Mouse (Mus musculus): ENCODE results near the gene Pglyrp2. TPM values are rescaled to one million over a fixed set of nuclear protein-coding genes. Genes with fewer than 3 reads are reported as not detected.
A peak's percentile ranks its signal among the peaks of the same experiment; 100 is the strongest.

Pglyrp2 gene
- not detected in 2 replicates for polyA plus RNA-seq (2014; fragmentation: Nextera tagmentation; extraction: Ambion mirVana)

- no peak within 1 kb of the TSS for H3K4me2 ChIP-seq (replicated peaks)
- no peaks in the 10 kb centered on the region for H3K27me3 ChIP-seq (ENCODE audit: control insufficient read depth, insufficient read depth, low read length)
- H3K4me3 ChIP-seq (replicated peaks; ENCODE audit: low read length) = no peak within 1 kb of the TSS
- H3K36me3 ChIP-seq (replicated peaks; ENCODE audit: control insufficient read depth, insufficient read depth) = no peaks in the 10 kb centered on the region
- no peak for ATAC-seq (ENCODE audit: low FRiP score)
- no peak for DNase-seq (ENCODE audit: low spot score)
- H3K4me1 ChIP-seq (replicated peaks; ENCODE audit: control insufficient read depth, insufficient read depth, low read length) = no peaks in the 10 kb centered on the region
- no peak within 1 kb of the TSS for H3K9ac ChIP-seq
- WGBS = 86% methylated on average over 2 of the region's 2 CpGs
- H3K9me3 ChIP-seq (ENCODE audit: control insufficient read depth, low read length) = no peaks in the 10 kb centered on the region
- no peak within 1 kb of the TSS for H3K27ac ChIP-seq
These were observed at the start of gene Pglyrp2 for GRCm38 (mm10) chr17:32424034-32424433. TSS of gene Pglyrp2 (minus strand) at chr17:32424167.

DNA sequence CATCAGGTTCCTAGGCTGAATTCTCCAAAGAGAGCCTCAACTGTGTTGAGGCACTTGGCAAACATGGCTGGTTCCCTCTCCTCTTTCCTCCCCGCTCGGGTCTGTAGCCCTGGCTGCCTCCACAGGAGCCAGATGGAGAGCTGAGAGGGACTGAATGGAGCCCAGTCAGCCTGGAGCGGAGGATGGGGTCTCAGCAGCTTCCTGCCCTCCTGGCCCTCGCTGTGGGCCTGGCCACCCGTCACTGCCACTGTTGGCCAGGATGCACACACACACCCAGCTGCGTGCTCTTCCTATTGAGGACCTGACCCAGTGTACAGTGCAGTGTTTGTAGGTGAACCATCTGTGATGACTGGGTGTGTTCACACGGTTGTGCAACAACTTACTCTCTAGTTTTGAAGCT, 48.2 kb upstream of the Pglyrp2 start:
- no peak overlapping the region for H3K9ac ChIP-seq
- no peak overlapping the region for H3K4me3 ChIP-seq (replicated peaks; ENCODE audit: low read length)
- no peaks in the 10 kb centered on the region for H3K27me3 ChIP-seq (ENCODE audit: control insufficient read depth, insufficient read depth, low read length)
- H3K9me3 ChIP-seq (ENCODE audit: control insufficient read depth, low read length) = no peaks in the 10 kb centered on the region
- no peaks in the 10 kb centered on the region for H3K4me1 ChIP-seq (replicated peaks; ENCODE audit: control insufficient read depth, insufficient read depth, low read length)
- 73% methylated on average over 7 of the region's 7 CpGs for WGBS
- DNase-seq (ENCODE audit: low spot score) = no peak
- H3K27ac ChIP-seq = no peak overlapping the region
- no peak overlapping the region for H3K4me2 ChIP-seq (replicated peaks)
- H3K36me3 ChIP-seq (replicated peaks; ENCODE audit: control insufficient read depth, insufficient read depth) = no peaks in the 10 kb centered on the region
- no peak for ATAC-seq (ENCODE audit: low FRiP score)

GRCm38 (mm10) chr17:32470795-32471194, 46.8 kb upstream of the Pglyrp2 start:
- no peak overlapping the region for H3K4me2 ChIP-seq (replicated peaks)
- WGBS = 87% methylated on average over 4 of the region's 4 CpGs
- no peak for ATAC-seq (ENCODE audit: low FRiP score)

GRCm38 (mm10) chr17:32468494-32468893, 44.5 kb upstream of the Pglyrp2 start:
- H3K4me2 ChIP-seq (replicated peaks) = no peak overlapping the region
- no peaks in the 10 kb centered on the region for H3K36me3 ChIP-seq (replicated peaks; ENCODE audit: control insufficient read depth, insufficient read depth)
- H3K27ac ChIP-seq = no peak overlapping the region
- no peaks in the 10 kb centered on the region for H3K27me3 ChIP-seq (ENCODE audit: control insufficient read depth, insufficient read depth, low read length)
- ATAC-seq (ENCODE audit: low FRiP score) = no peak
- no peaks in the 10 kb centered on the region for H3K4me1 ChIP-seq (replicated peaks; ENCODE audit: control insufficient read depth, insufficient read depth, low read length)
- no peaks in the 10 kb centered on the region for H3K9me3 ChIP-seq (ENCODE audit: control insufficient read depth, low read length)
- WGBS = 60% methylated on average over 7 of the region's 7 CpGs
- no peak overlapping the region for H3K9ac ChIP-seq
- no peak overlapping the region for H3K4me3 ChIP-seq (replicated peaks; ENCODE audit: low read length)
- DNase-seq (ENCODE audit: low spot score) = no peak

More at GRCm38 (mm10) chr17:32470795-32471194, 46.8 kb upstream of the Pglyrp2 start:
- Histone ChIP-seq H3K4me3 (replicated peaks; ENCODE audit: low read length) (no peak overlapping the region), H3K27ac (no peak overlapping the region), H3K27me3 (ENCODE audit: control insufficient read depth, insufficient read depth, low read length) (no peaks in the 10 kb centered on the region), H3K9ac (no peak overlapping the region), H3K36me3 (replicated peaks; ENCODE audit: control insufficient read depth, insufficient read depth) (no peaks in the 10 kb centered on the region), H3K4me1 (replicated peaks; ENCODE audit: control insufficient read depth, insufficient read depth, low read length) (no peaks in the 10 kb centered on the region), H3K9me3 (ENCODE audit: control insufficient read depth, low read length) (no peaks in the 10 kb centered on the region)
- no peak for DNase-seq (ENCODE audit: low spot score)

DNA sequence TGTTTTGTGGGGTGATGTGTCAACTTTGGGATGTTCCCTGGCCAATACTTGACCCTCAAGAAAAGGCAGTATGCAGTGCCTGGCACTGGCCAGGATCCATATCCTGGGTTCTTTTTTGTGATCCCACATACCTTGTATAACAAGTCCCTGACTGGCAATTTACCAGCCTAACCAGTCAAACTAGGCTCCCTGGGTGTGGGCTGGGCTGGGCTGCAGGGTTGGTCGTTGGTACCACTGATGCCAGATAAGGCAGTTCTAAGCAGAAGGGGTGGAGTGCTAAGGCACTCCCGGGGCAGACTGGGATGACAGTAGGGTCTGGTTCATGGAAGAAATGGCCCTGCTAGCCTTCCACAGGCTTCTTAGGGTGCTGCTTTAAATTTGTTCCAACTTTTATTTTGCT, 31.0 kb upstream of the Pglyrp2 start:
- H3K9me3 ChIP-seq (ENCODE audit: control insufficient read depth, low read length) = no peaks in the 10 kb centered on the region
- no peak overlapping the region for H3K27ac ChIP-seq
- H3K9ac ChIP-seq = no peak overlapping the region
- peaks cover 16% of the 10 kb centered on the region; the same call in 1 of the 2 replicates for H3K27me3 ChIP-seq (ENCODE audit: control insufficient read depth, insufficient read depth, low read length)
- no peak overlapping the region for H3K4me3 ChIP-seq (replicated peaks; ENCODE audit: low read length)
- no peak for ATAC-seq (ENCODE audit: low FRiP score)
- no peak overlapping the region for H3K4me2 ChIP-seq (replicated peaks)
- no peaks in the 10 kb centered on the region for H3K36me3 ChIP-seq (replicated peaks; ENCODE audit: control insufficient read depth, insufficient read depth)
- H3K4me1 ChIP-seq (replicated peaks; ENCODE audit: control insufficient read depth, insufficient read depth, low read length) = 0 out of 2 replicates have a peak, but pooled peaks cover 5% of the 10 kb centered on the region
- WGBS = 68% methylated on average over 2 of the region's 2 CpGs
- DNase-seq (ENCODE audit: low spot score) = no peak

- WGBS = 70% methylated on average over 4 of the region's 4 CpGs
- Histone ChIP-seq H3K9ac (no peak overlapping the region), H3K4me2 (replicated peaks) (no peak overlapping the region), H3K27me3 (ENCODE audit: control insufficient read depth, insufficient read depth, low read length) (peaks cover 16% of the 10 kb centered on the region; the same call in 1 of the 2 replicates), H3K36me3 (replicated peaks; ENCODE audit: control insufficient read depth, insufficient read depth) (no peaks in the 10 kb centered on the region), H3K9me3 (ENCODE audit: control insufficient read depth, low read length) (no peaks in the 10 kb centered on the region), H3K4me3 (replicated peaks; ENCODE audit: low read length) (no peak overlapping the region), H3K27ac (no peak overlapping the region), H3K4me1 (replicated peaks; ENCODE audit: control insufficient read depth, insufficient read depth, low read length) (0 out of 2 replicates have a peak, but pooled peaks cover 5% of the 10 kb centered on the region)
- DNase-seq (ENCODE audit: low spot score) (no peak), ATAC-seq (ENCODE audit: low FRiP score) (no peak)
These were observed 30.2 kb upstream of the Pglyrp2 start for GRCm38 (mm10) chr17:32454188-32454587.

GRCm38 (mm10) chr17:32452482-32452881, 28.5 kb upstream of the Pglyrp2 start, which contains the start of gene Cyp4f39:
TSS of gene Cyp4f39 (plus strand) at chr17:32452723.
- Histone ChIP-seq H3K4me2 (replicated peaks) (peak within 1 kb of the TSS; percentile 59), H3K36me3 (replicated peaks; ENCODE audit: control insufficient read depth, insufficient read depth) (no peaks in the 10 kb centered on the region), H3K4me1 (replicated peaks; ENCODE audit: control insufficient read depth, insufficient read depth, low read length) (0 out of 2 replicates have a peak, but pooled peaks cover 5% of the 10 kb centered on the region), H3K4me3 (replicated peaks; ENCODE audit: low read length) (peak within 1 kb of the TSS; percentile 27), H3K9me3 (ENCODE audit: control insufficient read depth, low read length) (no peaks in the 10 kb centered on the region), H3K9ac (peak within 1 kb of the TSS; percentile 51), H3K27ac (no peak within 1 kb of the TSS), H3K27me3 (ENCODE audit: control insufficient read depth, insufficient read depth, low read length) (peaks cover 16% of the 10 kb centered on the region; the same call in 1 of the 2 replicates)
- no peak for DNase-seq (ENCODE audit: low spot score)
- WGBS = 2% methylated on average over 19 of the region's 19 CpGs
- no peak for ATAC-seq (ENCODE audit: low FRiP score)

DNA sequence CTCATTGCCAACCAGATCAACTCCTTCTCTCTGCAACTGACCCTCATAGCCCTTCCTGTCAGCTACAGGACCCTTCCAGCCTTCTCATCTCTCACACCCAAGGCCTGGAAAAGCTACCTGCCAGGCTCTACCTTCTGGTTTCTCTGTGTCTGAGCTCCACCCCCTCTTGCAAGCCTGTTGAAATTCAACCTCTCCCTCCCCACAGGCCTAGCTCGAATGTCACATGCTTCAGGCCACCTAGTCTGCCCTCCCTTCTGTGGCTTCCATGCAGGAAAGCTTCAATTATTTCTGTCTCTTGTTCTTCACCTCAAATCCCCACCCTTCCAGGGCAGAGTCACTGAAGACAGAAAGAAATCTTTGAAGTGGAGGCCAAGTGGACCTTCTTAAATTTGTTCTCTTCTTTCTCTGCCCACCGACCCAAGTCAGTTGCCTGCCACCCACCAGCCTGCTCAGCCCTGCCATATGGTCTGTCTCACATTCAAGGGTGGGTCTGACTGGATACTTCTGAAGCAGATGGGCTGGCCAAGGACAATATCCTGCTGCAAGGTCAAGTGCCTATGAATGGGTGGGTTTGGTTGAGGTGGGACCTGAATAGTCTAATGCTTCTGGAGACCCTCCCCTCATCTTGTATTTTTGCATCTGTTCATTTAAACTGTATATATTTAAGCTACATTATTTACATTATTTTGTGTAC, 27.0 kb upstream of the Pglyrp2 start:
- Histone ChIP-seq H3K4me3 (replicated peaks; ENCODE audit: low read length) (no peak overlapping the region), H3K4me1 (replicated peaks; ENCODE audit: control insufficient read depth, insufficient read depth, low read length) (0 out of 2 replicates have a peak, but pooled peaks cover 5% of the 10 kb centered on the region), H3K9me3 (ENCODE audit: control insufficient read depth, low read length) (no peaks in the 10 kb centered on the region), H3K4me2 (replicated peaks) (no peak overlapping the region), H3K36me3 (replicated peaks; ENCODE audit: control insufficient read depth, insufficient read depth) (no peaks in the 10 kb centered on the region), H3K27me3 (ENCODE audit: control insufficient read depth, insufficient read depth, low read length) (peaks cover 16% of the 10 kb centered on the region; the same call in 1 of the 2 replicates), H3K27ac (no peak overlapping the region), H3K9ac (no peak overlapping the region)
- WGBS = 58% methylated on average over 2 of the region's 2 CpGs
- no peak for DNase-seq (ENCODE audit: low spot score)
- ATAC-seq (ENCODE audit: low FRiP score) = no peak

DNA sequence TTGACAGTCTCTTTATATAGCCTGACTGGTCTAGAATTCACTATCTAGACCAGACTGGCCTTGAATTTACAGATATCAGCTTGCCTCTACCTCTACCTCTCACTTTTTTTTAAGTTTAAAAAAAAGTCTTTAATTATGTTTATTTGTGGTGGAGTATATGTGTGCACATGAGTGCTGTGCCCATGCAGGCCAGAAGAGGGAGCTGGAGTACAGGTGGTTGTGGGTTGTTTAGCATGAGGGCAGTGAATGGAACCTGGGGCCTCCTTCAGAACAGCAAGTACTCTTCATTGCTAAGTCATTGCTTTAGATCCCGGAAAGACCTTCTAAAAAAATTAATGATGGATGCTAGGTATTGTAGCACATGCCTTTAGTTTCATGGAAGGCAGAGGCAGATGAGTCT, 25.1 kb upstream of the Pglyrp2 start:
- ATAC-seq (ENCODE audit: low FRiP score) = no peak
- H3K9me3 ChIP-seq (ENCODE audit: control insufficient read depth, low read length) = no peaks in the 10 kb centered on the region
- WGBS = 93% methylated on average over 1 of the region's 1 CpGs

More for the DNA sequence above, 25.1 kb upstream of the Pglyrp2 start:
- H3K4me2 ChIP-seq (replicated peaks) = no peak overlapping the region
- no peak overlapping the region for H3K27ac ChIP-seq
- DNase-seq (ENCODE audit: low spot score) = no peak
- H3K4me1 ChIP-seq (replicated peaks; ENCODE audit: control insufficient read depth, insufficient read depth, low read length) = 0 out of 2 replicates have a peak, but pooled peaks cover 5% of the 10 kb centered on the region
- H3K4me3 ChIP-seq (replicated peaks; ENCODE audit: low read length) = no peak overlapping the region
- no peak overlapping the region for H3K9ac ChIP-seq
- H3K36me3 ChIP-seq (replicated peaks; ENCODE audit: control insufficient read depth, insufficient read depth) = no peaks in the 10 kb centered on the region
- peaks cover 11% of the 10 kb centered on the region; the same call in 1 of the 2 replicates for H3K27me3 ChIP-seq (ENCODE audit: control insufficient read depth, insufficient read depth, low read length)
